Mouse (Mus musculus) heart, adult 9 months (tissue): Measurements from ENCODE around the gene Nol11.

ENCODE experiments used
- DNase-seq, 2 experiments: peaks; one replicate each; pipeline ENCODE4 v3.0.0; 2022; ENCODE audit warnings: low spot score in 2 of 2

Nol11 gene

GRCm38 (mm10) chr11:107188565-107189552 lies at the start of gene Nol11:
Gene Nol11 (minus strand): TSS chr11:107189381.
- peak; percentile 96 to 99 for DNase-seq

GRCm38 (mm10) chr11:107238506-107238905 lies 49.3 kb upstream of the Nol11 start:
- no peak for DNase-seq

- no peak for DNase-seq
These were observed 48.4 kb upstream of the Nol11 start for GRCm38 (mm10) chr11:107237532-107237931.

- no peak for DNase-seq
These were observed 44.2 kb upstream of the Nol11 start for GRCm38 (mm10) chr11:107233252-107233890.

DNA sequence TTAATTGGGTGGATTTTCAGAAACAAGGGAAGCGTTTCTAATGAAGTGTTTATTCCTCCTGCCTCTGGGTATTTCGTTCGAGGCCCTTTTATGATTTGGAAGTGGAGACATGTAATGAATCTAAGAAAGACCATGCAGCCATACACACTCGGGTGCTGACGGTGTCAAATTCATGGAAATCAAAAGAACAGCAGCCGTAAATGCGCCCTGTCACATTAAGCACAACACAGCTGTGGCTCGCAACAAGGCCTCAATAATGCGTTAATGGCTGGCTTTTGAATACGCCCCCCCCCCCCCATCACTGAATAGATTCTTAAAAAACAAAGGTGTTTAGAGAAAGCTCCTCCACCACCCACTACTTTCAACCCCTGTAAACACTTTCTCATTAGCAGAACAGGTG lies 40.9 kb upstream of the Nol11 start:
- DNase-seq: no peak

DNA sequence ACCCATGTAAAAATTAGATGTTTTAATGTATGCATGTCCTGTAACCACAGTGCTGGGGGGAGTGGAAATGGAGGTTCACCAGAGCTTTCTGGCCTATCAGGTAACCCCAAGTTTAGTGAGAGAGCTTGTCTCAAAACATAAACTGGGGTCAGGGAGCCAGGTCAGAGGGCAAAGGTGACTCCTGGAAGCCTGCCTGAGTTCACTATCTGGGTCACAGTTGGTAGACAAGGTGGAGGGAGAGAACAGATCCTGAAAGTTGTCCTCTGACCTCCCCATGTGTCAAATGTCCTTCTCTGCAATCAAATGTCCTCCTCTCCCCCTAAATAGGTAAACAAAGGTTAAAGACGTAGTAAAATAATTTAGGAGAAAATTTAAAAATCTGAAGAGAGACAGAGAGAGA lies 37.2 kb upstream of the Nol11 start:
- DNase-seq: no peak

GRCm38 (mm10) chr11:107226013-107226412 lies 36.8 kb upstream of the Nol11 start:
- peak; percentile 53 to 70 for DNase-seq

- peak; percentile 53 to 62 for DNase-seq
These were observed 36.1 kb upstream of the Nol11 start for GRCm38 (mm10) chr11:107225301-107225700.

DNA sequence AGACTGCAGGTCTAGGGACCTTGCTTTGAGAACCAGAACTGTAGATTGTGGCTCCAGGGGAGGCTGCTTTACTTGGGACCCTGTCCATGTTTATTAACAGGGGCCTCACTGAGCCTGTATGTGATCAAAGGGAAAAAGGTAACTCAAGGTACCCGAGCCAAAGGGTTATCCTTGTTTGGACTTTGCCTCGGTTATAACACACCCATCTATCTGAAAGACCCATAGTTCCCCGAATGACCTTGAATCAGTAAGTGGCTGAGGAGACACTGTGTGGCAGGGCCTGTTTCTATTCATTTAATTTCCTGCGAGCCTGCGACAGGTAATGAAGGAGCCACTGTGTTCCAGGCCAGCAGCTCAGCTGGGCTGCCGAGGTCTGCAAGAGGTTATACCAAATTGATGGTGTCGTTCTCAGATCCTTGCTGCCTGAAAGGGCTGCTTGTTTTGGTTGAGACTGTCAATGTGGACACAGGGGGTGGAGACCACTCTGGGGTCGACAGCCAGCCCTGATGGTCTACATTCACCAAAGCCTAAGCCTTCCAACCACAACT lies 34.6 kb upstream of the Nol11 start:
- no peak for DNase-seq

- DNase-seq: no peak
These were observed 34.0 kb upstream of the Nol11 start for GRCm38 (mm10) chr11:107223169-107223561.

DNA sequence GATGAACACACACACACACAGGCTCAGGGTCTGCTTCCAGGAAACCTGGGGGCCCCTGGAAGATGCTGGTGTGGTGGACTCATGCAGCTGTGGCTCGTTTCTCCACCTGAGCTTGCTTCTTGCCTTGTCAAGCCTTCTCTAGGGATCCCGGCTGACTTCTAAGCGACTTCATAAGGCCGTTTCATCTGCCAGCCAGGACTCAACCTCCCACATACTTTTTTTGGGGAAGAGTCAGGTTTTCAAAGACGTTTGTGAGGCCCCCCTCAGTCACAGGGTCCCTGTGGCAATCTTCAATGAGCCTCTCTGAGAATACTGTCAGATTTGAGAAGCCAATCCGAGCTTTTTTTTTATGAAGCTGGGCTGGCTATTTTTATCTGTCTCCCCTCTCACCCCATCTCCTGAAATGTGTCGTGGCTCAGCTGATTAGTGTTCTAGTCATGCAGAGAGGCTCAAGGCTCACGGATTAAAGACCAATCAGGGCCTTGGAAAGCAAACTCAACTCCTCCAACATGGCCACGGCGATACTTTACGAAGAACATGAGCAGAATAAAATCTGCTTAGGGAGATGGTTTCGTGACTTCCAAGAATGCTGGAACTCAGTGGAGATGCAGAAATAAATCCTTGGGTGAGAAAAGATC lies 33.5 kb upstream of the Nol11 start:
- DNase-seq: no peak

DNA sequence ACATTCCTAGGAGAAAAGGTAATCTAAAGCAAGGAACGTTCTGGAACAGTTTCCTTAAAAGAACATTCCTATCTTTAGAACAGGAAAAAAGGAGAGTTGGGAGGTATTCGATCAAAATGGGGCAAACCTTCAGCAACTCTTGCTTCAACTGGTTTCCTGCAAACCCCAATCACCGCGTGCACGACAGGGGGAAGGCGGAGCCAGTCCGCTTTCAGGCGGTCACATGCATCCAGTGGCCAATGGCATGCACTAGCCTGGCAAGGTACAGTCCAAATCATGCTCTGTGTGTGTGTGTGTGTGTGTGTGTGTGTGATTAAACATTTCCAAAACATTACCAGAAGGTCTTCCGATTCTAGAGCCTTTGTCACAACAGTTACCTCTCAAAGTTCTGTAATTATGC lies 25.9 kb upstream of the Nol11 start:
- DNase-seq: no peak

DNA sequence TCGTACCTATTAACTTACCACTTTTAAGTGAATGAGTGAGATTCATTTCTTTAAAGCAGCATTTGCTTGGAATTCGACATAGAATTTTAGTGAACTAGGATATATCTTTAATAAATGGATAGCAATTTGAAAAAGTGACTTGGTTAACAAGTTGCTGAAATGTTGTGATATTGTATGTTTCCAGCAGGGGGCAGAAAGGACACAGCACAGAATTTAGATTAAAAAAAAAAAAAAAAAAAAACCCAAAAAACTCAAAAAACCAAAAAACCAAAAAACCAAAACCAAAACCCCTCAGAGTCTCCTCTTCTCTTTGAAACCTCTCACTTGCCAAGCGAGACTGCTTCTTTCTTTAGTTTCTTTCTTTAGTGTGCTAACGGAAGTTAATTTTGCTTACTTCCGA lies 24.6 kb upstream of the Nol11 start:
- no peak for DNase-seq

GRCm38 (mm10) chr11:107209818-107210217 lies 20.6 kb upstream of the Nol11 start:
- DNase-seq: no peak

GRCm38 (mm10) chr11:107201773-107202172 lies 12.6 kb upstream of the Nol11 start:
- DNase-seq: peak; percentile 37 to 44

DNA sequence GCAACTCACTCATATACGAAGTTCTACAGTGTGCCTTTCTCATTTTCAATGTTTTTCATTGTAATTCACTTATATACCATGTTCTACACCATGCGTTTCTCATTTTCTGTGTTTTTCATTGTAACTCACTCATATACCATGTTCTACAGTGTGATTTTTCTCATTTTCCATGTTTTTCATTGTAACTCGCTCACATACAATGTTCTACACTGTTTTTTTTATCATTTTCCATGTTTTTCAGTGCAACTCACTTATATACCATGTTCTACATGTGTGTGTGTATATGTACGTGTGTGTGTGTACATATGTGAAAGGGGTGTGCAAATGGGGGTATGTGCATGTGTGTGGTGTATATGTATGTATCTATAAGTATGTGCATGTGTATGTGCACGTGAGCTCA lies 10.1 kb upstream of the Nol11 start:
- no peak for DNase-seq

GRCm38 (mm10) chr11:107195334-107195733 lies 6.2 kb upstream of the Nol11 start:
- DNase-seq: peak; percentile 12 to 30

DNA sequence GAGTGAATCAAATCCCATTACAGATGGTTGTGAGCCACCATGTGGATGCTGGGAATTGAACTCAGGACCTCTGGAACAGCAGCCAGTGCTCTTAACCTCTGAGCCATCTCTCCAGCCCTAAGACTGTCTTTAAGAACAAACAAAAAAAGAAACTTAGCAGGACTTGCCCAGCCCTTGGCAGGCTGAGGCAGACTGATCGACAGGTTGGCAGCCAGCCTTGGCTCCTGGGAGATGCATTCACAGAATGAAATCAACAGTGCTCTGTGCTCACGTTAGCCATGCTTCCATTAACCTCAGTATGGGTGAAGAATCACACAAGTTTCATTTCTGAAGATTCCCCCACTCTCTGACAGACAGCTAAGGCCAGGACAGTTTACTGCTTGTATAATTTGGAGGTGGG lies 1.2 kb upstream of the Nol11 start:
- peak in 1 of 2 experiments; percentile 28 for DNase-seq

GRCm38 (mm10) chr11:107183777-107184176 lies 5.4 kb downstream of the Nol11 start:
- DNase-seq: no peak

- DNase-seq: no peak
These were observed 28.0 kb downstream of the Nol11 start for GRCm38 (mm10) chr11:107161215-107161614.

DNA sequence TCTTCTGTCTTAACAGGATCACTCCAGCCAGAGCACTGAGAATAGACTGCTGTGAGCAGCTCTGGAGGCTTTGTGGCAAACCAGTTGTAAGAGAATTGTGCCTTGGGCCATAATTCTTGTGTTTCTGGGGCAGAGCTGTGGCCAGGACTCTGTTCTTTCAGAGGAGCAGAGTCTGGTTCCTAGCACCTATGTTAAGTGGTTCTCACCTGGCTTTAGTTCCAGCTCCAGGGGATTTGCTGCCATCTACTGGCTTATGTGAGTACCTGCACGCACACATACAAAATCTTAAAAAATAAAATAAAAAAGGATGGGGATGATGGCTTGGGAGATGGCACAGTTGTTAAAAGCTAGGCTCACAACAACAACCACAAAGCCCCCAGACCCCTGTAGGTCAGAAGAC lies 30.1 kb downstream of the Nol11 start:
- no peak for DNase-seq

- no peak for DNase-seq
These were observed 32.1 kb downstream of the Nol11 start for GRCm38 (mm10) chr11:107156977-107157642.
